8 mouse cellular contexts compared by ENCODE assay signal in genomic region chrX:20797681-20798080, GRCm38 (mm10). TPM values are rescaled to one million over a fixed set of nuclear protein-coding genes. Genes with fewer than 3 reads are reported as not detected.
A peak's percentile ranks its signal among the peaks of the same experiment; 100 is the strongest.
DNase-seq lines count a peak whose midpoint lies in the region; ATAC-seq and TF ChIP-seq lines count a peak whose summit lies in the region.

Gene Araf, plus strand, starts transcription at chrX:20797814.

- TF ChIP-seq CTCF in lung, embryonic 14.5 days (IDR thresholded peaks at IDR 0.05; ENCODE audit: low read depth) = no peak
- no peak for TF ChIP-seq CTCF in liver, adult 2 months (IDR thresholded peaks at IDR 0.05; ENCODE audit: low read depth, low read length)

- peak; percentile 48 for DNase-seq in lung, embryonic 14.5 days
- DNase-seq in lung, postnatal 25 days (ENCODE audit: low spot score) = no peak
- DNase-seq in adrenal gland, postnatal 14 days = peak; percentile 15
- no peak for DNase-seq in hindbrain, embryonic 11.5 days (ENCODE audit: low spot score)
- no peak for DNase-seq in liver, adult 2 months (ENCODE audit: extremely low read depth, low read depth, low spot score)
- DNase-seq in urinary bladder, postnatal 10 days (ENCODE audit: low spot score) = no peak

- no peaks in the 10 kb centered on the region for H3K79me2 ChIP-seq in liver, adult 2 months (ENCODE audit: control insufficient read depth, insufficient read depth, low read length)

- 12% methylated on average over 7 of the region's 7 CpGs for WGBS in lung, embryonic 14.5 days
- WGBS in forebrain, embryonic 16.5 days = 29% methylated on average over 5 of the region's 7 CpGs
- 19% methylated on average over 6 of the region's 7 CpGs for WGBS in hindbrain, embryonic 11.5 days
- 6% methylated on average over 6 of the region's 7 CpGs for whole genome bisulfite sequencing in liver, adult 2 months
- 35% methylated on average over 7 of the region's 7 CpGs for WGBS in neural tube, embryonic 15.5 days

- H3K4me2 ChIP-seq in lung, embryonic 14.5 days = peak within 1 kb of the TSS; percentile 59
- H3K4me2 ChIP-seq in forebrain, embryonic 16.5 days (ENCODE audit: low read length) = peak within 1 kb of the TSS; percentile 58
- peak within 1 kb of the TSS; percentile 36 for H3K4me2 ChIP-seq in hindbrain, embryonic 11.5 days (replicated peaks; ENCODE audit: low read depth, low read length)
- peak within 1 kb of the TSS; percentile 54 for H3K4me2 ChIP-seq in neural tube, embryonic 15.5 days

- H3K36me3 ChIP-seq in lung, embryonic 14.5 days (ENCODE audit: insufficient read depth) = no peaks in the 10 kb centered on the region
- no peaks in the 10 kb centered on the region for H3K36me3 ChIP-seq in forebrain, embryonic 16.5 days (ENCODE audit: control insufficient read depth, insufficient read depth)
- H3K36me3 ChIP-seq in hindbrain, embryonic 11.5 days (ENCODE audit: control insufficient read depth, insufficient read depth, low read length) = no peaks in the 10 kb centered on the region
- H3K36me3 ChIP-seq in liver, adult 2 months (ENCODE audit: control insufficient read depth, insufficient read depth, low read length) = no peaks in the 10 kb centered on the region
- no peaks in the 10 kb centered on the region for H3K36me3 ChIP-seq in neural tube, embryonic 15.5 days

- H3K4me1 ChIP-seq in lung, embryonic 14.5 days (ENCODE audit: insufficient read depth) = no peaks in the 10 kb centered on the region
- no peaks in the 10 kb centered on the region for H3K4me1 ChIP-seq in forebrain, embryonic 16.5 days (replicated peaks; ENCODE audit: control insufficient read depth, insufficient read depth, low read length)
- no peaks in the 10 kb centered on the region for H3K4me1 ChIP-seq in hindbrain, embryonic 11.5 days (replicated peaks; ENCODE audit: control insufficient read depth, insufficient read depth, low read length)
- no peaks in the 10 kb centered on the region for H3K4me1 ChIP-seq in liver, adult 2 months (ENCODE audit: control insufficient read depth, insufficient read depth, low read length)
- no peaks in the 10 kb centered on the region for H3K4me1 ChIP-seq in neural tube, embryonic 15.5 days

- H3K27ac ChIP-seq in lung, embryonic 14.5 days (ENCODE audit: low read depth) = peak within 1 kb of the TSS; percentile 93
- peak within 1 kb of the TSS; percentile 96 for H3K27ac ChIP-seq in forebrain, embryonic 16.5 days (ENCODE audit: low read length)
- peak within 1 kb of the TSS; percentile 88 for H3K27ac ChIP-seq in hindbrain, embryonic 11.5 days (ENCODE audit: low read depth, low read length)
- no peak within 1 kb of the TSS for H3K27ac ChIP-seq in liver, adult 2 months (replicated peaks; ENCODE audit: insufficient read depth, low read depth, low read length)
- H3K27ac ChIP-seq in neural tube, embryonic 15.5 days (replicated peaks) = peak within 1 kb of the TSS; percentile 93

- no peaks in the 10 kb centered on the region for H3K27me3 ChIP-seq in lung, embryonic 14.5 days (ENCODE audit: insufficient read depth, low read length)
- H3K27me3 ChIP-seq in forebrain, embryonic 16.5 days (replicated peaks; ENCODE audit: control insufficient read depth, insufficient read depth, low read length) = no peaks in the 10 kb centered on the region
- H3K27me3 ChIP-seq in hindbrain, embryonic 11.5 days (ENCODE audit: control insufficient read depth, insufficient read depth, low read length) = no peaks in the 10 kb centered on the region
- H3K27me3 ChIP-seq in liver, adult 2 months (ENCODE audit: control insufficient read depth, insufficient read depth, low read length) = no peaks in the 10 kb centered on the region
- no peaks in the 10 kb centered on the region for H3K27me3 ChIP-seq in neural tube, embryonic 15.5 days (replicated peaks)

- H3K9me3 ChIP-seq in lung, embryonic 14.5 days (ENCODE audit: low read depth, low read length) = no peaks in the 10 kb centered on the region
- H3K9me3 ChIP-seq in forebrain, embryonic 16.5 days (ENCODE audit: control insufficient read depth, low read length) = no peaks in the 10 kb centered on the region
- no peaks in the 10 kb centered on the region for H3K9me3 ChIP-seq in hindbrain, embryonic 11.5 days (ENCODE audit: control insufficient read depth, low read length)
- H3K9me3 ChIP-seq in neural tube, embryonic 15.5 days (replicated peaks) = no peaks in the 10 kb centered on the region

- TF ChIP-seq POLR2A in liver, adult 2 months (IDR thresholded peaks at IDR 0.05; ENCODE audit: extremely low read depth, insufficient read depth, low read length) = no peak

- peak within 1 kb of the TSS; percentile 64 for H3K9ac ChIP-seq in lung, embryonic 14.5 days
- H3K9ac ChIP-seq in forebrain, embryonic 16.5 days (replicated peaks; ENCODE audit: low read depth, low read length) = peak within 1 kb of the TSS; percentile 68
- peak within 1 kb of the TSS; percentile 71 for H3K9ac ChIP-seq in hindbrain, embryonic 11.5 days (ENCODE audit: low read depth, low read length)
- H3K9ac ChIP-seq in liver, adult 2 months (ENCODE audit: low read depth, low read length) = peak within 1 kb of the TSS; percentile 30; the same call in 1 of the 2 replicates
- H3K9ac ChIP-seq in neural tube, embryonic 15.5 days (replicated peaks) = peak within 1 kb of the TSS; percentile 59

- H3K4me3 ChIP-seq in lung, embryonic 14.5 days (ENCODE audit: low read depth, low read length) = peak within 1 kb of the TSS; percentile 42
- peak within 1 kb of the TSS; percentile 51 for H3K4me3 ChIP-seq in forebrain, embryonic 16.5 days (replicated peaks; ENCODE audit: low read length)
- peak within 1 kb of the TSS; percentile 43 for H3K4me3 ChIP-seq in hindbrain, embryonic 11.5 days (ENCODE audit: low read depth, low read length)
- peak within 1 kb of the TSS; percentile 51 for H3K4me3 ChIP-seq in liver, adult 2 months (ENCODE audit: insufficient read depth, low read depth, low read length)
- peak within 1 kb of the TSS; percentile 45 for H3K4me3 ChIP-seq in neural tube, embryonic 15.5 days (replicated peaks)

- ATAC-seq in lung, embryonic 14.5 days (ENCODE audit: insufficient read depth) = peak; percentile 66
- peak; percentile 54 for ATAC-seq in forebrain, embryonic 16.5 days
- peak; percentile 73 for ATAC-seq in hindbrain, embryonic 11.5 days (ENCODE audit: low FRiP score)
- peak; percentile 78 for ATAC-seq in neural tube, embryonic 15.5 days (ENCODE audit: low FRiP score)

RNA-seq across cellular contexts. Expression of gene Araf, which starts in this region (rescaled TPM):
- 86.4 and 90.0 TPM in 2 replicates for polyA plus RNA-seq in lung, embryonic 14.5 days (2014; fragmentation: Nextera tagmentation; extraction: Ambion mirVana)
- 96.3 and 102 TPM in 2 replicates for total RNA-seq in adrenal gland, postnatal 14 days (2021)
- 233 and 295 TPM in 2 replicates for polyA plus RNA-seq in forebrain, embryonic 16.5 days (2015; fragmentation: Nextera tagmentation; extraction: Ambion mirVana)
- polyA plus RNA-seq in hindbrain, embryonic 11.5 days (2014; fragmentation: Nextera tagmentation; extraction: Ambion mirVana) = 106 and 118 TPM in 2 replicates
- total RNA-seq in liver, adult 2 months (2014; rRNA removed) = 39.5 and 42.4 TPM in 2 replicates
- 97.0 and 139 TPM in 2 replicates for polyA plus RNA-seq in liver, adult 2 months (2012; rRNA removed)
- 352 and 406 TPM in 2 replicates for polyA plus RNA-seq in neural tube, embryonic 15.5 days (2015; fragmentation: Nextera tagmentation; extraction: Ambion mirVana)

Comparison
In these comparisons a context has a peak if more than half of its experiments do, and no peak if none do; other contexts are left out.
1. DNase-seq: peak in lung, embryonic 14.5 days (single experiment) and adrenal gland, postnatal 14 days (single experiment); none in lung, postnatal 25 days (single experiment), hindbrain, embryonic 11.5 days (single experiment), liver, adult 2 months (single experiment) and urinary bladder, postnatal 10 days (single experiment).
2. Peak in every context shown above with its lines, with median percentiles within 50 percentile points of each other: ATAC-seq, H3K4me2 ChIP-seq, H3K4me3 ChIP-seq and H3K9ac ChIP-seq.